Mouse (Mus musculus) small intestine, adult 2 months (tissue): ENCODE measurements around the gene Rhou. TPM values are rescaled to one million over a fixed set of nuclear protein-coding genes. Genes with fewer than 3 reads are reported as not detected.

Source experiments
- H3K27ac ChIP-seq: fragments of 200-500 bp; 2 replicates; pipeline ENCODE4 v1.5.1; 2012; ENCODE audit warnings: low read depth, low read length, control low read depth, inconsistent platforms; ENCODE audit not compliant: insufficient read depth
- H3K27me3 ChIP-seq: fragments of 200-500 bp; 2 replicates; pipeline ENCODE4 v1.6.1; 2012; ENCODE audit warnings: mild to moderate bottlenecking, moderate library complexity, low read length, inconsistent platforms; ENCODE audit not compliant: control insufficient read depth, insufficient read depth
- H3K36me3 ChIP-seq: fragments of 200-500 bp; 2 replicates; pipeline ENCODE4 v1.6.1; 2012; ENCODE audit warnings: mild to moderate bottlenecking, low read length, control low read depth, inconsistent platforms; ENCODE audit not compliant: control insufficient read depth, insufficient read depth
- H3K4me1 ChIP-seq: fragments of 200-500 bp; 2 replicates; pipeline ENCODE4 v1.6.1; 2012; ENCODE audit warnings: low read length, inconsistent platforms, mixed read lengths; ENCODE audit not compliant: control insufficient read depth, insufficient read depth, insufficient read length
- H3K4me3 ChIP-seq: fragments of 200-500 bp; 2 replicates; pipeline ENCODE4 v1.5.1; 2012; ENCODE audit warnings: low read depth, mild to moderate bottlenecking, control low read depth, inconsistent platforms, low read length, moderate library complexity
- CTCF ChIP-seq: fragments of 200-500 bp; IDR thresholded peaks from 2 replicates; pipeline ENCODE4 v1.5.1; 2012; ENCODE audit warnings: low read depth, mild to moderate bottlenecking, control low read depth, inconsistent platforms, low read length, moderate library complexity, mixed read lengths; ENCODE audit not compliant: insufficient replicate concordance, insufficient read length; ENCODE audit errors: extremely low read depth
- POLR2A ChIP-seq: fragments of 200-500 bp; IDR thresholded peaks from 2 replicates; pipeline ENCODE4 v1.6.1; 2012; ENCODE audit warnings: low read depth, mild to moderate bottlenecking, control low read depth, inconsistent platforms, low read length, moderate library complexity
- WGBS: fragments of 180-500 bp; shearing (Covaris S2); methylation state at CpG from one replicate; pipeline ENCODE4 v1.1.7; 2018; 5-methylcytosine and 5-hydroxymethylcytosine counted together
- polyA plus RNA-seq: library from polyadenylated mRNA; depleted of rRNA; stranded (reverse); fragments of >200 nt; gene quantifications from 2 replicates; pipeline ENCODE4 v1.2.3, GENCODE M21; 2012

Gene Rhou
- polyA plus RNA-seq, 1 experiment, result 35.3 TPM

DNA sequence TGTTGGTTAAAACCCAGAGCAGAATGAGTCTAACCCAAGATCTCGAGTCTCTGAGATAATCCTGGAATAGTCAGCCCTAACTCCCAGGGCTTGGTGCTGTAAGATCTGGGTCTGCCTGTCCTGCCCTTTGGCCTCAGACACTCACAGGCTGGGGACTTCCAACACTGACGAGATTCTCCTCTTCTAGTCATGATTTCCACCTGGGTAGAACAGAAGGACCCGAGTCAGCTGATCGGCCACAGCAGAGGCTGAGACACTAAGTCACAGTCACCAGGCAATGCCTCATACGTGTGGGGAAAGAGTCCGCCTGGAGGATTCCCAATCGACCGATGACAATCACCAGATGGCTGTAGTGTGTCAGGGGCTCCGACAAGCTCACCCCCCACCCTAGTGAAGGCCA, 42.4 kb downstream of the Rhou start:
- Histone ChIP-seq H3K4me3 (no peak overlapping the region), H3K27ac (no peak overlapping the region), H3K36me3 (no peaks in the 10 kb centered on the region), H3K27me3 (no peaks in the 10 kb centered on the region), H3K4me1 (peaks cover 3% of the 10 kb centered on the region; the same call in 1 of the 2 replicates)
- 75% methylated on average over 9 of the region's 9 CpGs for WGBS
- no peak for TF ChIP-seq POLR2A
- TF ChIP-seq CTCF, result no peak

DNA sequence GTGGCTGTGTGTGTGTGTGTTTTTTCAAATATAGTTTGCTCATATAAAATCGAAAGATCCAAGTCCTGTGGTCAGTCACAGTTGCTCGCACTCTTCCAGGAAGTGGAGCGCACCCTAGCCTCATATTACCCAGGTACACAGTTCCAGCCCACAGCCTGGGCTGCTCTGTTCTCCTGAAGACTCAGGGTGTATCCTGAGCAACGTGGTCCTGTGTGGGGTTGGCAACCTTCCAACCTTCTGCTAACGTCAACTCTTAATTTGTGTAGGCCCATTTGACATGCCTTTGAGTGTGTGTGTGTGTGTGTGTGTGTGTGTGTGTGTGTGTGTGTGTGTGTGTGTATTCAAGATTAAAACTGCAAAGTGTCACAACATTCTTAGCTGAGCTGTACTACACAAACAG, 43.6 kb downstream of the Rhou start:
- 28% methylated on average over 5 of the region's 5 CpGs for WGBS
- H3K4me3 ChIP-seq, result no peak overlapping the region
- no peak for TF ChIP-seq POLR2A
- no peak for TF ChIP-seq CTCF
- no peaks in the 10 kb centered on the region for H3K36me3 ChIP-seq
- H3K27me3 ChIP-seq, result no peaks in the 10 kb centered on the region
- no peak overlapping the region for H3K27ac ChIP-seq
- peaks cover 5% of the 10 kb centered on the region; the same call in 1 of the 2 replicates for H3K4me1 ChIP-seq

DNA sequence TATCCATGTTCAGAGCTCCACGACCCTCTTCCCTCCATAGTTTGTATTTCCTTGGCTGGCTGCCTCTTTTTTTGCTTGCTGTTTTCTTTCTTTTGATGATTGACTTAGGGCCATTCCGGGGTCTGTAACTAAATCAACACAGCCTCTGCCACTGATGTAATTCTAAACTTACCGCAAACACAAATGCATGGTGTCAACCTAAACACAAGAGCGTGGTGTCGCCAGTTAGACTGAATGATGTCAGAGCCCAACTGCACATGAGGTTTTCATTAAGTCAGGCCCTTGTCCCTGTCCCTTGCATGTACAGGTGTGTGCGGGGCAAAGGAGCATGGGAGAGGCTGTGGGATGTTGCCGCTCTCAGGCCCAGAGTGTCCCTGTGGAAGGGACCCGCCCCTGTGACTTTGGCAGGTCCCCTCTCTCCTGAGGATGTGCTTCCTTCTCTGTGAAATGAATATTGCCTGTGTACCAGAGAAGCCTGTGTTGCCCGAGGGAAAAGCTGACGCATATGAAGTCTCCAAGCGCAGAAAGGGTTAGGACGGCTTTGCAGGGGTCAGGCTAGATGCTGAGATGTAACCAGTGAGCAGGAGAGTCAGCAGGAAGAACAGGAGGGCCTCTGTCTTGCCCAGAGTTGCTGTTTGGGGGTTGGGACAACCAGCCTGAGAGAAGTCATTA, 46.8 kb downstream of the Rhou start:
- H3K36me3 ChIP-seq, result no peaks in the 10 kb centered on the region
- TF ChIP-seq POLR2A (no peak), CTCF (no peak)
- no peak overlapping the region for H3K4me3 ChIP-seq
- H3K27ac ChIP-seq, result no peak overlapping the region
- no peaks in the 10 kb centered on the region for H3K27me3 ChIP-seq
- H3K4me1 ChIP-seq, result peaks cover 5% of the 10 kb centered on the region; the same call in 1 of the 2 replicates
- 79% methylated on average over 12 of the region's 12 CpGs for WGBS

DNA sequence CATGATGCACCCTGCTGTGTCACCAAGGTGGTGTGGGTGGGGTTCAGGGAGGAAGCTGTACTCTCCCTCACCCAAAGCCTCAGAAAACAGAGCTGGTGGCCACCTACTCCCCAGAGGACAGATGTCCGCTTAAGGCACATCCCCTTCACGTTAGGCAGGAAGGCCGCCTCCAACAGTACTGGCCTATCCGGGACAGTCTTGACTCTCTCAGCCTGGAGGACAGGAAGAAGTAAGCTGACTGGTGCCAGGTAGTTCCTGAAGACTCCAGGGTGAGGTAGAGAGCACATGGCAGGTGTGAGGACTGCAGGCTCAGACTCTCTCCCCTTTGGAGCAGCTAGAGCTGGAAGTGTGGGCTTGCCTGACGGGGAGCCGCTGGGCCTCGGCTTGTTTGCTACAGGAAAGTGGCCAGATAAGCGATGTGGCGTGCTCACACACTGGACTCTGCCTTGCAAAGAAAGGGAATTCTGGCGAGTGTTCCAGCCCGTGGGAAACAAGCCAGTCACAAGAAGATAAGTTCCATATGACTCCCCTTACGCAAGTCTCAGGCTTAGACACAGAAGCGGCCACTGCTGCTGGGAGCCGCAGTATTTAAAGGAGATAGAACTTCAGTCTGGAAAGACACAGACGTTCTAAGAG, 48.3 kb downstream of the Rhou start:
- Histone ChIP-seq H3K27ac (no peak overlapping the region), H3K27me3 (no peaks in the 10 kb centered on the region), H3K4me3 (no peak overlapping the region), H3K36me3 (no peaks in the 10 kb centered on the region), H3K4me1 (peaks cover 5% of the 10 kb centered on the region; the same call in 1 of the 2 replicates)
- no peak for TF ChIP-seq POLR2A
- TF ChIP-seq CTCF, result no peak
- WGBS, result 27% methylated on average over 15 of the region's 15 CpGs

DNA sequence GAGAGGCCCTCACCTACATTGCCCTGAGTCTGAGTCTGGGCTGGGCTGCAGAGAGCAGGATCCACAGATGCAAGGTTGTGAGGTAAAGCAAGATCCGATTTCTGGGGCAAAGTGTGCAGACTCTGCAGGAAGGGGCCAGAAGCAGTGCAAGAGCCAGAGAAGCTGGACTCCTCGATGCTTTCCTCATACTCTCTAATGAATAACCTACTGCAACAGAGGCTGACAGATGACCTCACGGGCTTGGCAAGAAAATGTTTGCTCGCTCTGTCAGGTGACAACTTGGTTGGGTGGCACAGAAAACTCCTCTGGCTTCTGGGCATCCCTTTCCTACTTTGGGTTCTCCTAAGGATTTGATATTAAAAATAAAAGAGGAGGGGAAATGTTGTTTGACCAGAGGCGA, 51.6 kb downstream of the Rhou start:
- no peaks in the 10 kb centered on the region for H3K36me3 ChIP-seq
- no peak overlapping the region for H3K27ac ChIP-seq
- 59% methylated on average over 5 of the region's 5 CpGs for WGBS
- peaks cover 20% of the 10 kb centered on the region for H3K4me1 ChIP-seq
- H3K27me3 ChIP-seq, result no peaks in the 10 kb centered on the region
- TF ChIP-seq CTCF (no peak), POLR2A (no peak)
- H3K4me3 ChIP-seq, result no peak overlapping the region

DNA sequence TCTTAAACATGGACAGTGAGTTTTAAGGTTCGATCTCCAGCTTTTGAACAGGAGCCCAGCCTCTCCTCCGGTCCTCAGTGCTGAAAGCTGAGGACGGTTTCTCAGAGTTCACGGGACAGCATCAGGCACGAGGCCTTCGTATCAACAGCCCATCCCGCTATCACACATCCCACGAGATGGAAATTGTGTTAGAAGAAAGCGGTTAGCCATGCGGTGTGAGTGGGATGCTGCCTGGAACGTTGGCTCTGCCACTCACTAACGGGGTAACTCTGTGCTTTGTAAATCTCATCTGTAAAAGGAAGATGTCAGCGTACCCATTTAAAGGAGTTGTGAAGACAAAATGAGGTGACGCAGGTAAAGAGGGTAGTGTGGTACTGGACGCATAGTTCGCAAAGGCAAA, 53.4 kb downstream of the Rhou start:
- no peak for TF ChIP-seq POLR2A
- no peak for TF ChIP-seq CTCF
- Histone ChIP-seq H3K36me3 (no peaks in the 10 kb centered on the region), H3K27me3 (no peaks in the 10 kb centered on the region), H3K4me3 (no peak overlapping the region), H3K4me1 (peaks cover 22% of the 10 kb centered on the region), H3K27ac (no peak overlapping the region)
- whole genome bisulfite sequencing, result 92% methylated on average over 16 of the region's 16 CpGs

DNA sequence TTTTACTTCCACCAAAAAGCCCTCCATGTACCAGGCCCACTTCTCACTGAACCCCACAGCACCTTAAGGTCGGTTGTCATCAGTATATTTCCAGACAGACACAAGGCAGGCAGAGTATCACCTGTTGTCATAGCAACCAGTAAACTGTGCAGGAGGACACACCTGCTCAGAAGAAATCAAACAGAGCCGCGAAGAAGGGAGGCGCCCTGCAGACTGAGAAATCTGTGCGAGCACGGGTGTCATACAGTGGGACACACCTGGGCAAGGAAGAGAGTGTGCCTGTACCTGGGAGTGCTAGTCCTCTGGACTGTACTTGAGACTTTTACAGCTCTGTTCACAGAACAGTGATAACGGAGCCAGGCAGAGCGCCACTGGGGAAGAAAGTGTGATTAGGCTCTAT, 55.0 kb downstream of the Rhou start:
- Histone ChIP-seq H3K27ac (peak overlapping the region; percentile 38), H3K27me3 (no peaks in the 10 kb centered on the region), H3K4me1 (peaks cover 22% of the 10 kb centered on the region), H3K36me3 (no peaks in the 10 kb centered on the region), H3K4me3 (no peak overlapping the region)
- TF ChIP-seq CTCF (no peak), POLR2A (no peak)
- 16% methylated on average over 8 of the region's 8 CpGs for WGBS
